Comparison of ENCODE assay signal across 15 mouse cellular contexts in genomic region chr4:95507946-95508311, GRCm38 (mm10). TPM values are rescaled to one million over a fixed set of nuclear protein-coding genes. Genes with fewer than 3 reads are reported as not detected.
DNase-seq lines count a peak whose midpoint lies in the region; ATAC-seq lines count a peak whose summit lies in the region.
"Had no signal": no experiment of that assay in that cellular context is flagged by ENCODE, and none has a peak within 500 bp of the region (broad histone marks: within the 10 kb centered on the region; RNA-seq: fewer than 3 reads in every experiment).

No protein-coding gene starts in this region.

- DNase-seq in kidney, adult 9 months: no peak
- peak; percentile 22 for DNase-seq in limb, embryonic 11.5 days (ENCODE audit: low spot score)
- DNase-seq in spleen, postnatal 4 days (ENCODE audit: low spot score in 2 of 2): no peak
- DNase-seq: cerebellum, adult 18-20 months; cerebellum, adult 9-11 months; gastrocnemius, postnatal 25 days had no signal

- no peaks in the 10 kb centered on the region for H3K36me3 ChIP-seq in kidney, embryonic 14.5 days (ENCODE audit: control insufficient read depth, insufficient read depth, low read length)
- no peaks in the 10 kb centered on the region for H3K36me3 ChIP-seq in midbrain, embryonic 15.5 days (replicated peaks)
- H3K36me3 ChIP-seq in midbrain, embryonic 13.5 days: no peaks in the 10 kb centered on the region
- H3K36me3 ChIP-seq in limb, embryonic 11.5 days (ENCODE audit: control insufficient read depth, insufficient read depth, low read length): no peaks in the 10 kb centered on the region
- H3K36me3 ChIP-seq in neural tube, embryonic 15.5 days: no peaks in the 10 kb centered on the region
- H3K36me3 ChIP-seq: embryonic facial prominence, embryonic 10.5 days; heart, embryonic 12.5 days; hindbrain, embryonic 10.5 days had no signal

- H3K4me2 ChIP-seq in kidney, embryonic 14.5 days (replicated peaks; ENCODE audit: low read depth, low read length): no peak overlapping the region
- no peak overlapping the region for H3K4me2 ChIP-seq in midbrain, embryonic 15.5 days
- no peak overlapping the region for H3K4me2 ChIP-seq in midbrain, embryonic 13.5 days (replicated peaks)
- no peak overlapping the region for H3K4me2 ChIP-seq in limb, embryonic 11.5 days (ENCODE audit: low read depth, severe bottlenecking)
- no peak overlapping the region for H3K4me2 ChIP-seq in neural tube, embryonic 15.5 days
- H3K4me2 ChIP-seq: heart, embryonic 12.5 days had no signal

- WGBS in kidney, embryonic 14.5 days: 83% methylated on average over 4 of the region's 4 CpGs
- 95% methylated on average over 4 of the region's 4 CpGs for WGBS in midbrain, embryonic 15.5 days
- WGBS in midbrain, embryonic 13.5 days: 92% methylated on average over 4 of the region's 4 CpGs
- WGBS in limb, embryonic 11.5 days: 90% methylated on average over 4 of the region's 4 CpGs
- 88% methylated on average over 4 of the region's 4 CpGs for WGBS in neural tube, embryonic 15.5 days

- peaks cover 3% of the 10 kb centered on the region; the same call in 1 of the 2 replicates for H3K4me1 ChIP-seq in kidney, embryonic 14.5 days (ENCODE audit: control insufficient read depth, insufficient read depth, low read length)
- H3K4me1 ChIP-seq in midbrain, embryonic 15.5 days: no peaks in the 10 kb centered on the region
- H3K4me1 ChIP-seq in midbrain, embryonic 13.5 days (replicated peaks): no peaks in the 10 kb centered on the region; the same call in 1 of the 2 replicates
- H3K4me1 ChIP-seq in limb, embryonic 11.5 days (ENCODE audit: control insufficient read depth, insufficient read depth, low read length): no peaks in the 10 kb centered on the region
- peaks cover 9% of the 10 kb centered on the region for H3K4me1 ChIP-seq in neural tube, embryonic 15.5 days
- H3K4me1 ChIP-seq: embryonic facial prominence, embryonic 10.5 days; heart, embryonic 12.5 days; hindbrain, embryonic 10.5 days had no signal

- H3K9ac ChIP-seq in kidney, embryonic 14.5 days (ENCODE audit: low read depth, low read length): no peak overlapping the region
- H3K9ac ChIP-seq in midbrain, embryonic 15.5 days: no peak overlapping the region
- H3K9ac ChIP-seq in midbrain, embryonic 13.5 days (replicated peaks): no peak overlapping the region
- H3K9ac ChIP-seq in limb, embryonic 11.5 days (ENCODE audit: low read length): no peak overlapping the region
- no peak overlapping the region for H3K9ac ChIP-seq in neural tube, embryonic 15.5 days (replicated peaks)
- H3K9ac ChIP-seq: heart, embryonic 12.5 days had no signal

- H3K9me3 ChIP-seq in kidney, embryonic 14.5 days (ENCODE audit: control insufficient read depth, low read length): no peaks in the 10 kb centered on the region
- H3K9me3 ChIP-seq in midbrain, embryonic 15.5 days: no peaks in the 10 kb centered on the region
- no peaks in the 10 kb centered on the region for H3K9me3 ChIP-seq in midbrain, embryonic 13.5 days
- H3K9me3 ChIP-seq in limb, embryonic 11.5 days (ENCODE audit: control insufficient read depth, low read length): no peaks in the 10 kb centered on the region
- no peaks in the 10 kb centered on the region for H3K9me3 ChIP-seq in neural tube, embryonic 15.5 days (replicated peaks)
- H3K9me3 ChIP-seq: embryonic facial prominence, embryonic 10.5 days; heart, embryonic 12.5 days; hindbrain, embryonic 10.5 days had no signal

- ATAC-seq in kidney, embryonic 14.5 days (ENCODE audit: low FRiP score, low TSS enrichment): 0 out of 2 replicates have a peak, but pooled peaks have one; percentile 32
- ATAC-seq in midbrain, embryonic 15.5 days (replicated peaks): 0 out of 2 replicates have a peak, but pooled peaks have one; percentile 9
- no peak for ATAC-seq in midbrain, embryonic 13.5 days
- no peak for ATAC-seq in limb, embryonic 11.5 days (ENCODE audit: insufficient number of reproducible peaks, low FRiP score, low TSS enrichment, low read depth)
- no peak; the same call in 1 of the 2 replicates for ATAC-seq in neural tube, embryonic 15.5 days (ENCODE audit: low FRiP score)
- no peak for ATAC-seq in CD4-positive, CD25-positive, alpha-beta regulatory T cell, adult 4 months

- H3K4me3 ChIP-seq in kidney, embryonic 14.5 days (ENCODE audit: low read length): no peak overlapping the region
- H3K4me3 ChIP-seq in midbrain, embryonic 15.5 days: no peak overlapping the region
- H3K4me3 ChIP-seq in midbrain, embryonic 13.5 days (replicated peaks): no peak overlapping the region
- no peak overlapping the region for H3K4me3 ChIP-seq in limb, embryonic 11.5 days (ENCODE audit: low read depth, low read length)
- H3K4me3 ChIP-seq in neural tube, embryonic 15.5 days (replicated peaks): no peak overlapping the region
- H3K4me3 ChIP-seq: embryonic facial prominence, embryonic 10.5 days; gastrocnemius, adult 2 months; heart, embryonic 12.5 days; hindbrain, embryonic 10.5 days had no signal

- no peak overlapping the region for H3K27ac ChIP-seq in kidney, embryonic 14.5 days (ENCODE audit: low read depth, low read length)
- no peak overlapping the region for H3K27ac ChIP-seq in midbrain, embryonic 15.5 days
- H3K27ac ChIP-seq in midbrain, embryonic 13.5 days: no peak overlapping the region
- no peak overlapping the region for H3K27ac ChIP-seq in limb, embryonic 11.5 days (replicated peaks; ENCODE audit: low read depth, low read length)
- H3K27ac ChIP-seq in neural tube, embryonic 15.5 days (replicated peaks): 0 out of 2 replicates have a peak overlapping the region, but pooled peaks have one; percentile 7
- H3K27ac ChIP-seq: embryonic facial prominence, embryonic 10.5 days; gastrocnemius, adult 2 months; hindbrain, embryonic 10.5 days had no signal

- no peaks in the 10 kb centered on the region for H3K27me3 ChIP-seq in kidney, embryonic 14.5 days (ENCODE audit: control insufficient read depth, insufficient read depth, low read length)
- no peaks in the 10 kb centered on the region for H3K27me3 ChIP-seq in midbrain, embryonic 15.5 days (replicated peaks)
- H3K27me3 ChIP-seq in midbrain, embryonic 13.5 days: no peaks in the 10 kb centered on the region
- no peaks in the 10 kb centered on the region for H3K27me3 ChIP-seq in limb, embryonic 11.5 days (ENCODE audit: control insufficient read depth, insufficient read depth, low read length)
- no peaks in the 10 kb centered on the region for H3K27me3 ChIP-seq in neural tube, embryonic 15.5 days (replicated peaks)
- H3K27me3 ChIP-seq: heart, embryonic 12.5 days had no signal

RNA-seq across cellular contexts. Expression of gene Fggy, which starts 49.4 kb away (rescaled TPM):
- polyA plus RNA-seq in kidney, embryonic 14.5 days (2014; fragmentation: Nextera tagmentation; extraction: Ambion mirVana): 18.3 and 18.6 TPM in 2 replicates
- 7.4 and 7.8 TPM in 2 replicates for polyA plus RNA-seq in midbrain, embryonic 15.5 days (2015; fragmentation: Nextera tagmentation; extraction: Ambion mirVana)
- polyA plus RNA-seq in midbrain, embryonic 13.5 days (2015; fragmentation: Nextera tagmentation; extraction: Ambion mirVana): 7.5 and 9.2 TPM in 2 replicates
- 8.4 and 9.8 TPM in 2 replicates for polyA plus RNA-seq in limb, embryonic 11.5 days (2014; fragmentation: Nextera tagmentation; extraction: Ambion mirVana)
- polyA plus RNA-seq in neural tube, embryonic 15.5 days (2015; fragmentation: Nextera tagmentation; extraction: Ambion mirVana): 7.0 and 8.5 TPM in 2 replicates
- 1 to 10 TPM; 5.4 to 6.3 TPM for polyA plus RNA-seq in CD4-positive, CD25-positive, alpha-beta regulatory T cell, adult 4 months (2017; shearing (Covaris generic))

Comparison
In these comparisons a context has a peak if more than half of its experiments do, and no peak if none do; other contexts are left out.
1. ATAC-seq: peak in kidney, embryonic 14.5 days (single experiment) and midbrain, embryonic 15.5 days (single experiment); none in midbrain, embryonic 13.5 days (single experiment), limb, embryonic 11.5 days (single experiment), neural tube, embryonic 15.5 days (single experiment) and CD4-positive, CD25-positive, alpha-beta regulatory T cell, adult 4 months (single experiment).